In the genomic region with DNA sequence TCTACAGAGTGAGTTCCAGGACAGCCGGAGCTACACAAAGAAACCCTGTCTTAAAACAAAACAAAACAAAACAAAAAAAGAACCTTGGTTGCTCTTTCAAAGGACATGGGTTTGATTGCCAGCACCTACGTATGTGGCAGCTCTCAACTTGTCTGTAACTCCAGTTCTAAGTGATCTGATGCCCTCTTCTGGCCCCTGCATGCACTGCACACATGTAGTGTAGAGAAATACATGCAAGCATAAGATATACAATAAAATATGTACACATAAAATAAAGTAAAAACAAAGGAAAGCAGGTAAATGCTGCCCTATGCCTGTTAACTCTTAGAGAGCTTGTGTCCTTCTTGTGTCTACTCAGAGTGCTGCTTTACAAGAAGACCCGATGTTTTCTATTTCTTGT, we compare ENCODE assay signal across 11 mouse cellular contexts. TPM values are rescaled to one million over a fixed set of nuclear protein-coding genes. Genes with fewer than 3 reads are reported as not detected.
A peak's percentile ranks its signal among the peaks of the same experiment; 100 is the strongest.
DNase-seq lines count a peak whose midpoint lies in the region; ATAC-seq and TF ChIP-seq lines count a peak whose summit lies in the region.
"Had no signal": no experiment of that assay in that cellular context is flagged by ENCODE, and none has a peak within 500 bp of the region (broad histone marks: within the 10 kb centered on the region; RNA-seq: fewer than 3 reads in every experiment).

No protein-coding gene starts in this region.

- peak; percentile 43 for TF ChIP-seq CTCF in E14TG2a.4 (conservative IDR thresholded peaks at IDR 0.05; ENCODE audit: low read length)

- no peak overlapping the region for H3K4me2 ChIP-seq in liver, embryonic 13.5 days
- no peak overlapping the region for H3K4me2 ChIP-seq in liver, embryonic 12.5 days
- H3K4me2 ChIP-seq: limb, embryonic 12.5 days had no signal

- DNase-seq in heart, adult 11 months: peak; percentile 53
- DNase-seq in heart, adult 9 months (ENCODE audit: low spot score in 2 of 2): no peak
- no peak for DNase-seq in liver, embryonic 13.5 days
- no peak for DNase-seq in urinary bladder, postnatal 14 days (ENCODE audit: low spot score)
- DNase-seq in spleen, adult 18-20 months: no peak

- no peaks in the 10 kb centered on the region for H3K4me1 ChIP-seq in liver, embryonic 13.5 days (replicated peaks)
- no peaks in the 10 kb centered on the region for H3K4me1 ChIP-seq in liver, embryonic 12.5 days
- peaks cover 16% of the 10 kb centered on the region for H3K4me1 ChIP-seq in E14TG2a.4 (replicated peaks; ENCODE audit: low read depth, low read length)

- 0 out of 2 replicates have a peak, but pooled peaks cover 3% of the 10 kb centered on the region for H3K27me3 ChIP-seq in liver, embryonic 13.5 days
- H3K27me3 ChIP-seq in liver, embryonic 12.5 days (replicated peaks): peaks cover 4% of the 10 kb centered on the region; the same call in 1 of the 2 replicates
- H3K27me3 ChIP-seq in E14TG2a.4 (ENCODE audit: insufficient read depth, low read length): no peaks in the 10 kb centered on the region
- H3K27me3 ChIP-seq: limb, embryonic 12.5 days had no signal

- H3K9me3 ChIP-seq in liver, embryonic 13.5 days (replicated peaks): no peaks in the 10 kb centered on the region
- no peaks in the 10 kb centered on the region for H3K9me3 ChIP-seq in liver, embryonic 12.5 days (replicated peaks)
- no peaks in the 10 kb centered on the region for H3K9me3 ChIP-seq in E14TG2a.4 (ENCODE audit: low read length)
- H3K9me3 ChIP-seq: limb, embryonic 12.5 days; midbrain, embryonic 10.5 days had no signal

- H3K36me3 ChIP-seq in liver, embryonic 13.5 days: no peaks in the 10 kb centered on the region
- H3K36me3 ChIP-seq in liver, embryonic 12.5 days: no peaks in the 10 kb centered on the region
- H3K36me3 ChIP-seq in E14TG2a.4 (ENCODE audit: insufficient read depth, low read length): peaks cover 15% of the 10 kb centered on the region; the same call in 1 of the 2 replicates
- H3K36me3 ChIP-seq: limb, embryonic 12.5 days had no signal

- ATAC-seq in liver, embryonic 13.5 days (ENCODE audit: low read depth): no peak
- no peak for ATAC-seq in liver, embryonic 12.5 days
- peak; percentile 53; the same call in 1 of the 2 replicates for ATAC-seq in granulocyte monocyte progenitor cell, adult 5-6 weeks (replicated peaks; ENCODE audit: poor library complexity, severe bottlenecking)

- WGBS in liver, embryonic 13.5 days (ENCODE audit: insufficient replicate concordance): 69% methylated on average over 3 of the region's 3 CpGs
- 73% methylated on average over 3 of the region's 3 CpGs for WGBS in liver, embryonic 12.5 days (ENCODE audit: insufficient replicate concordance)

- no peak overlapping the region for H3K9ac ChIP-seq in liver, embryonic 13.5 days
- H3K9ac ChIP-seq in liver, embryonic 12.5 days: no peak overlapping the region
- H3K9ac ChIP-seq: limb, embryonic 12.5 days had no signal

- no peak overlapping the region for H3K4me3 ChIP-seq in liver, embryonic 13.5 days (replicated peaks)
- no peak overlapping the region for H3K4me3 ChIP-seq in liver, embryonic 12.5 days
- H3K4me3 ChIP-seq in E14TG2a.4 (replicated peaks; ENCODE audit: low read length): no peak overlapping the region
- H3K4me3 ChIP-seq: limb, embryonic 12.5 days; midbrain, embryonic 10.5 days had no signal

- H3K27ac ChIP-seq in liver, embryonic 13.5 days: peak overlapping the region; percentile 34
- H3K27ac ChIP-seq in liver, embryonic 12.5 days: no peak overlapping the region
- H3K27ac ChIP-seq: limb, embryonic 12.5 days; midbrain, embryonic 10.5 days had no signal

RNA-seq across cellular contexts. Expression of gene Tcte2, which starts 7.6 kb away (rescaled TPM):
- 0.23 and 0.28 TPM in 2 replicates for polyA plus RNA-seq in liver, embryonic 13.5 days (2015; fragmentation: Nextera tagmentation; extraction: Ambion mirVana)
- polyA plus RNA-seq in liver, embryonic 12.5 days (2016; fragmentation: Nextera tagmentation; extraction: Ambion mirVana): 0.33 and 0.49 TPM in 2 replicates
- total RNA-seq in granulocyte monocyte progenitor cell, adult 5-6 weeks (2014; fragmentation: Nextera tagmentation): not detected in 2 replicates
- total RNA-seq in granulocyte monocyte progenitor cell, adult 5-6 weeks (2017): not detected in 2 replicates
- total RNA-seq: neutrophil, adult 5-6 weeks had no signal

RNA-seq across cellular contexts. Expression of gene Afdn, which starts 8.9 kb away (rescaled TPM):
- polyA plus RNA-seq in liver, embryonic 13.5 days (2015; fragmentation: Nextera tagmentation; extraction: Ambion mirVana): 11.4 and 11.8 TPM in 2 replicates
- 19.4 and 21.3 TPM in 2 replicates for polyA plus RNA-seq in liver, embryonic 12.5 days (2016; fragmentation: Nextera tagmentation; extraction: Ambion mirVana)
- 2.4 and 3.9 TPM in 2 replicates for total RNA-seq in granulocyte monocyte progenitor cell, adult 5-6 weeks (2014; fragmentation: Nextera tagmentation)
- total RNA-seq in granulocyte monocyte progenitor cell, adult 5-6 weeks (2017): 3.4 and 3.8 TPM in 2 replicates
